Mouse (Mus musculus) right cerebral cortex, postnatal 4 days (tissue): Measurements from ENCODE around the gene Uckl1.

Experiments used
- DNase-seq: peaks from one replicate; pipeline ENCODE4 v3.0.0-alpha.2; 2022

The Uckl1 gene

DNA sequence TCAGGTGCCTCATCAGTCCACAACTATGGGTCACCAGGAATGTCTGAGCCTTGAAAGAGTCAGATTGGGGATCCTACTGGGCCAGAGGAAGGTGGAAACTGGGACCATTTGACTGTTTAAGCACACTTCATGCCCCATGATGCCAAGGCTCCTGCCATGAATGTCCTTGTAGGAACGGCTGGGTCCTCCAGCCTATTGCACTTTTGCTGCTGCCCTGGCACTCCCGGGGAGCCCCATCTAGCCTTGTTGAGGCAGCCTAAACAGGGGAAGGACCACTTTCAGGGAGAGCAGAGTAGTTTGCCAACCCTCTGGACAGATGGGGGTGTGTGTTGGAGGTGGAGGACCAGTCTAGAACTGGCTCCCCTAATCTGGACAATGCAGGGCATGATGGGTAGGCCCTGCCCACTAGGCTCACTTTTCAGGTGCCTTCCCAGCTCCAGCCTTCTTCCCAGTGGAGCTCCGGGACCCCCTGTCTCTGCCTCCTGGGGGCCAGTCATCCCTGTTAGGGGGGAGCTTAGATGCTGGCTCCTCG is at the start of gene Uckl1:
Uckl1 (minus strand) TSS at position 482 of the 532 bp plus-strand sequence.
- peak; percentile 10 for DNase-seq

DNA sequence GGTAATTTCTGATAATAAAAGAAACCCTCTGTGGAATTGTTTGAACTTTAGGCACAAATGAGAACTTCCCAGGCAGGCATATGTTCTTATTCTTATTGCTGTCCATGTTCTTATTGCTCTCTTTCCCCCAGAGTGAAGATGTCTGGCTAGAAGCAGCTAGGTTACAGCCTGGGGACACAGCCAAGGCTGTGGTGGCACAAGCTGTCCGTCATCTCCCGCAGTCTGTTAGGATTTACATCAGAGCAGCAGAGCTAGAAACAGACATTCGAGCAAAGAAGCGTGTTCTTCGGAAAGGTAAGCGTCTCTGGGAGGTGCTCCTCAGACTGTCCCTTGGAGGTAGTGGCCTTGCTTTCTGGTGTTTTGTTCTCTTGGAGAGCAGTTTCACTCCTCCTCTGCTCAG is 47.9 kb upstream of the Uckl1 start:
- no peak for DNase-seq

DNA sequence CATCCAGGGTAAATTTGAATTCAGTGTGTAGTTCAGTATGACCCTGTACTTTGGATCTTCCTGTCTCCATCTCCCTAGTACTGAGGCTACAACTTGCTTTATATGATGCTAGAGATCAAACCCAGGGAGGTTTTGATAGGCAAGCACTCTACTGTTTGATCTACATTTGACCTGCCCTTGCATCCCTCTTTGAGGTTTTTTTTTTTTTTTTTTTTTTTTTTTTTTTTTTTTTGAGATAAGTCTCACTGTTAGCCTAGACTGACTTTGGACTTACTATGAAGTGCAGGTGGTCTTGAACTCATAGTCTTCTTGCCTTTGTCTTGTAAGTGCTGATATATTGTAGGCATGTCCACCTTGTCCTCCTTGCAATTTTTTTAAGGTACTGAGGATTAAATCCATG is 43.8 kb upstream of the Uckl1 start:
- DNase-seq = no peak

- peak; percentile 18 for DNase-seq
These were observed 38.7 kb upstream of the Uckl1 start for GRCm38 (mm10) chr2:181623401-181623800.

DNA sequence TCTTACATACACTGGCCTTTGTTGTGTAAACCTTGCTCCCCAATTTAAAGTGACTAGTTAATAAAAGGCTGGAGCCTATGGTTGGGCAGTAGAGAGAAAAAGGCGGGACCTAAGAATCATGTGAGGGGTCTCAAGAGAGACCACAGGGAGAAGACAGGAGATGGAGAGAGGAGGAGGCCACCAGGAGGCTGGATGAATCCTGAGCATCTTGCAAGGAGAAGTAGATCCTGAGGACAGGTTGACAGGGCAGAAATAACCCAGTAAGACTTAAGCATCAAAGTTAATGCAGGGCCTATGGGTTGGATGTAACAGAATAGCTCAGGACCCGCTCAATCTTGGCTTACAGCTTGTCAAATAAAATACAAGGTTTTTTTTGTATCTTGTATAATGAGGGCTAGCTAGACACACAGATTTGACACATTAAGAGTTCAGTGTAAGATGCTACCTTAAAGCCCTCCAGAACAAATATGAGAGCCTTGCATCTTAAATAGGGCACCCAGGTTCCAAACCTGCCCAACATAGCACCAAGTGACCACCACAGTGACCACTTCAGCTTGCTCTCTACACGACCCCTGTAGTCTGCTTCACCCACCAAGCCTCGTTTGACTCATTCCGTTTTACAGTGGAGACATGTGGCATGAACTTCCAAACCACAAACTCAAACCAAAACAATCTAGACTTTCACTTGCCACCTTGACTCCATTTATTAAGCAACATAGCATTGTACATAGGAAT is 34.2 kb upstream of the Uckl1 start:
- no peak for DNase-seq

DNA sequence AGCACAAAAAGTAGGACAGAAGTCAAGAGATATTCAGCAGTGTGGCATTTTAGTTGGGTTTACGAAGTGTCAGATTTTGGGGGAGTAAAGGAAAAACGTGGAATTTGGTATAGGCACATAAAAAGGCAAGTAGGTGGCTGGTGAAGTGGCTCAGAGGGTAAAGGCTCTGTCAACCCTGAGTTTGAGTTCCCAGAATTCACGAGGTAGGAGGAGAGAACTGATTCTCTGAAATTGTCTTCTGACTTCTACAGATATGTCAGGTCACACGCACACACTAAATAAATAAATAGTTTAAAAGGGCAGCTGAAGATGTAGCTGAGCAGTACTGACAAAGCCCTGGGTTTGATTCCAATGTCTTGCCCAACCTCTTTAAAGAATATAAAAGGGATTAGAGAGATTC is 17.7 kb upstream of the Uckl1 start:
- no peak for DNase-seq

DNA sequence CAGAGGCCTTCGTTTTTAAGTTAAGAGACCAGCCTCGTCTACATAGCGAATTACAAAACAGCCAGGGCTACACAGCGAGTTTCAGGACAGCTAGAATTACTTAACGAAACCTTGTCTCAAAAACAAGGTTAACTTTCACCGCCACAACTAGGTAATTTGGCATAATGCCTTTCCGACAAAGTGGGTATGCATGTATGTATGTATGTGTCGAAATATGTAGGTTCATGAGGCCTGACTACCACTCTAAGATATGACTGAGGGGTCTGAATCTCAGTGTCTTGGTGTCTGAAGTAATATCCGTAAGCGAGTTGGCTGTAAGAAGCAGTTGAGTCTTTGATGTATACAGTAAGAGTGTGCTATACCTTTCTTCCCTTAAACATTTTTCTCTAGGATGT is 17.1 kb upstream of the Uckl1 start:
- no peak for DNase-seq

DNA sequence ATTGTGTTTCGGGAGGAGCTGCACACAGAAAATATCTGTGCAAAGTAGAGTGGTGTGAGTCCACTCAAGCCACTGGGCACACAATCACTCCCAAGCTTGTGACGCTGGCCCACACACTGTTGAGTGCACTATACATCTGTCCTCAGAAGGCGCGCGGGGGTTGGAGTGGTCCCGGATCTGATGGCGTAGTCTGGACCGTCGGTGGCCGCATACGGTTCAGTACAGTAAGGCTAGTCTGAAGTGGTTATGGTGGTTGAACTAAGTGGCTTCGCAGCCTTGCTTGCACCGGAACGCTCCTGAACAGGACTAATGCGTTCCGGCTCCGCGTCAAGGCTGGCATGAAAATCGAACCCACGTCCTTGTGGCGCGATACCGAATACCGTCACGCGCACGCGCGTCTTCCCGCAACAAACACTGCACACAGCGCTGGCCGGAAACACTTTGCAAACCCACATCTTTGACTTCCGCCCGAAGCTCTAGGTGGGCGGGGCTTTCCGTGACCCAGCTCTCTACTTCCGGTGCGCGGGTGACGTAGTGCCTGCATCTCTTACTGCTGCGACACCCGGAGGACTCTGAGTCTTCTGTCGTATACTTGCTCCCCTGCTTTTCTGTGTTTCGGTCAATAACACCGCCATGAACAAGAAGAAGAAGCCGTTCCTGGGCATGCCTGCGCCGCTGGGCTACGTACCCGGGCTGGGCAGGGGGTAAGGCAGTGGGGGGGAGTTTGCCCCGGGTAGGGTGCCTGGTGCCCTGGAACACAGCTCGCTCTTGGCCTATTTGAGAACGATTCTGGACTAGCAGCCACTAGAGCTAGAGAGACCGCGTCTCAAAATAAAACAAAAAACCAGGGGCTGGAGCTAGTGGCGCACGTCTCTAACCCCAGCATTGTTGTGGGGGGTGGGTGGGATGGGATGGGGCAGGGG is 16.4 kb upstream of the Uckl1 start:
- DNase-seq = peak; percentile 96

DNA sequence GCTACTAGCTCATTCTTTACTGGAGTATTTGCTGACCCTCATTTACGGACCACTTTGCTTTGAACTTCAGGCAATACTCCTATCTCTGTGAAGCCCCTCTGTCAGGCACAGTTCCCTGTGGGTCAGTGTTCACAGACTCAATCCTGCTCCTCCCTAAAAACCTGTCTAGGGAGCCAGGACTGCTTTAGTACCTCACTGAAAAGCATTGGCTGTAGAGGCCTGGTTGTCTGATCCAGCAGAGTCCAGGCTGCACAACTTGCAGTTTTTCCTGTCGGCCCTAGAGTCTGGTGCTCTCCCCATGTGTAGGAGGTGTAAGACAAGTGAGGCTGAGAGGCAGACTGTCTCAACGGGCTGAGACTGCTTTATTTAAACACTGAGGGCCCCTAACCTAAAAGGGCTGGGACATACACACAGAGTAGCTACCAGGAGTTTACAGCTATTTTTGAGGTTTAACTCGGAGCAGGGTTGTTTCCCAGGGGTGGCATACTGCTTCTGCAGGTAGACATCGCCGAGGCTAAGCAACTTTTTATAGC is 15.6 kb upstream of the Uckl1 start:
- no peak for DNase-seq

DNA sequence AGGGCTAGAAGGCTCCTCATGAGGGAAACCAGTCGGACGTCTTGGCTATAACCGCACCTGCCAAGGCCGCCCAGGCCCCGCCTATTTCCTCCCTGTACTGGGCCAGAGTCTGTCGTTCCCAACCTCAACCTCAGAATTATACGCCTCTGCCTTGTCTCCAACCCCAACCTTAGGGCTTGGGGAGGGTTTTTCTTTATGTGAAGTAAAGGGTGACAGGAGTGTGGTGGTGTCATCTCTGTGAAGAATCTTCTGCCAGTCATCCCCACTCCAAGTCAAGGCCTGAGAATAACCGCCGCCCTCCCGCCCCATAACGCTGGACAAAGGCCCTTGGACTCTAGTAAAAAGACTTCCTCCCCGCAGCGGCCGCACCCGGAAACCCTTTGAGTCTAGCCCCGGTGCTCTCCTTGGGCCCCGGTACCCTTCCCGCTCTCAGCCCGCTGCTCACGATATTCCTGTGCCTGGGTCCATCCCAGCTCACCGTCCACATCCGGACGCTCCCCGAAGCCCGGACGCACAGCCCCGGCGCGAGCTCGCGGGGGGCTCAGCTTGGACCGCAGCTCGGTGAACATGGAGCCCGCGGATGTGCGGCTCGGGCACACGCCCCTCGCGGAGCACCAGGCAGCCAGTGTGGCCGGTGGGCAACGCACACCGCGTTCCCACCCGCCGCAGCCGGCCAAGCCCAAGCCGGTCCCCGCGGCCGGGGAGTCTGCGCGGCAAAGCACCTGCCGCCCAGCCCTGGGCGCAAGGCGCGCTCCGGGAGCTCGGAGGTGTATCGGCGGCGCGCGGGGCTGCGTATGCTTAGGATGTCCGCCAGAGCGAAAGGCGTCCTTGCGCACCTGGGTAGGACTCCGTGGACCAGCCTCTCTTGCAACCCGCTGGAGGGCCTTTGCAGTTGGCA is 14.0 kb upstream of the Uckl1 start, which contains the start of gene Samd10:
Samd10 (minus strand) TSS at position 759 of the 898 bp plus-strand sequence.
- DNase-seq = peak; percentile 60

DNA sequence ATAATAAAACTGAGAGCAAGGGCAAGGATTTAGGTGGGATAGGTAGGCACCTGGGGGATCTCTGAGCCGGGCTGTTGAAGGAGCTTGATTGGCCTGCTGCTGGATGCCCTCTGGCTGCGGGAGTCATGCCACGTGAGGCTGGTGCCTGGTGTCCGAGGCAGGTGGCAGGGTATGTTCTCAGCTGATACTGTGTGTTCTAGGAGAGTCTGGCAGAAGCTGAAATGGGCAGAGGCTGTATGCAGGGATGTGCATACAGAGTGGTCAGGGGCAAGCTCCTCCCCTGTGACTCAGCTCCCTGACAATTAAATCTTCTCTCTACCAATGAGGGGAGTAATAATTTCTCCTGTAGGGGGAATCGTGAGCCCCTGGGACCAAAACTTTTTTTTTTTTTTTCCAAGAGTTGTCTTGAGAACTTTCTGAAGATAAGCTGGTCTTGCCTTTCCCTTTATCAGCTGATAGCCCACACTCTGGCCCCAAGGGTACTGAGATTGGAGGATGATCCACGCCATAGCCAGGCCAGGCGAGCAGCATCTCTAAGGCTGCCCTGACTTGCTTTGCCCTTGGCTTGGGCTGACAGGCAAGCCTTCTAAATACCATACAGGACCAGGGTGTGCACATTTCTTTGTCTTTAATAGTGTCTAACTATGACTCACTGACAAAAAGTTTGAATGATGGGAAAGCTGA is 12.8 kb upstream of the Uckl1 start:
- DNase-seq = no peak

DNA sequence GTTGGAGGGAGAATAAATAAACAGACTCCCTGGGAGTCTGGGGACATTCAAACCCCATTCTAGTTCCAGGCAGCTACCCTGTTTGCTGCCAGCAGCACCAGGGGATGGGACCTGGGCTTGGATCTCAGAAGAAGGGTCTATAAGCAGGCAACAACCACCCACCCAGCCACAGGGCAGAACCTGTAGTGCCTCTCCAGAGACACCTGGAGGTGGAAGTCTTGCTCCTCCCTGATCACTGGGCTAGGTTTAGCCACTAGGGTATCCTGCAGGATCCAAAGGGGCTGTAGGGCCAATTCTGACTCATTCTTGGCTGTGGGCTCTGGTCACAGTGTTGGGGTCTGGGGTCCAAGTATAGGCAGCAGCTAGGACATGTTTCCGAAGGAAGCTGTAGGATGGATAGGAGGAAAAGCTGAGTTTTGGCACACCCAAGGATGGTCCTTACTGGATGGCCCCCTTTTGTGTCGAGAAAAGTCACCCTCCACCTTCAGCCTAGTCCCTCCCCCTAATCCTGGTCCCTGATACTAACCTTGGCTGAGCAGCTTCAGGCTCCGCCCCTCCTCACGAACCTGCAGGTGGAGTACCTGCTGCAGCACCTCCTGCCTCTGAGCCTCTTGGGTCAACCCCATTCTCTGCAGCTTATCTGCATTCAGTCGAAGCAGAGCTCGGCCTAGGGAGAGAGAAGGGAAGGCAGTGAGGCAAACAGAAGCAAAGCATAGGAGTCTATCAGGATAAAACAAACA is 11.7 kb upstream of the Uckl1 start:
- no peak for DNase-seq

- peak; percentile 29 for DNase-seq
These were observed 10.4 kb upstream of the Uckl1 start for GRCm38 (mm10) chr2:181594946-181595696.

DNA sequence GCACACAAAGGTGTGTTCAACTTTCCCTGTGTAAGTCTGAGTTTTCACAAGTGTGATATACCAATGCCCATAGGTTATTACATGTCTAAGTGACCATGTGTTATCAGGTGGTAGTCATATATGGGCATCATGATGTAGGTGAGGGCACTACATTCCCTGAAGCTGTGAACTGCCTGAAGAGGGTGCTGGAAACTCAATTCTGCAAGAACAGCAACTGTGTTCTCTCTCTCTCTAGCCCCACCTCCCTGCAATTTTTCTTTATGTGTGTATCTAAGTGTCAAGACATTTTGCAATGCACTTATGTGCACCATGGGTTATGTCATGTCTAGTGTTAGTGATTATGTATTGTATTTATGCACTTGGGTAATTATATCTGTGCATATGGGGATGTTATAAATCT is 9.2 kb upstream of the Uckl1 start:
- DNase-seq = peak; percentile 1

- DNase-seq = peak; percentile 33
These were observed 8.3 kb upstream of the Uckl1 start for GRCm38 (mm10) chr2:181593042-181593421.

DNA sequence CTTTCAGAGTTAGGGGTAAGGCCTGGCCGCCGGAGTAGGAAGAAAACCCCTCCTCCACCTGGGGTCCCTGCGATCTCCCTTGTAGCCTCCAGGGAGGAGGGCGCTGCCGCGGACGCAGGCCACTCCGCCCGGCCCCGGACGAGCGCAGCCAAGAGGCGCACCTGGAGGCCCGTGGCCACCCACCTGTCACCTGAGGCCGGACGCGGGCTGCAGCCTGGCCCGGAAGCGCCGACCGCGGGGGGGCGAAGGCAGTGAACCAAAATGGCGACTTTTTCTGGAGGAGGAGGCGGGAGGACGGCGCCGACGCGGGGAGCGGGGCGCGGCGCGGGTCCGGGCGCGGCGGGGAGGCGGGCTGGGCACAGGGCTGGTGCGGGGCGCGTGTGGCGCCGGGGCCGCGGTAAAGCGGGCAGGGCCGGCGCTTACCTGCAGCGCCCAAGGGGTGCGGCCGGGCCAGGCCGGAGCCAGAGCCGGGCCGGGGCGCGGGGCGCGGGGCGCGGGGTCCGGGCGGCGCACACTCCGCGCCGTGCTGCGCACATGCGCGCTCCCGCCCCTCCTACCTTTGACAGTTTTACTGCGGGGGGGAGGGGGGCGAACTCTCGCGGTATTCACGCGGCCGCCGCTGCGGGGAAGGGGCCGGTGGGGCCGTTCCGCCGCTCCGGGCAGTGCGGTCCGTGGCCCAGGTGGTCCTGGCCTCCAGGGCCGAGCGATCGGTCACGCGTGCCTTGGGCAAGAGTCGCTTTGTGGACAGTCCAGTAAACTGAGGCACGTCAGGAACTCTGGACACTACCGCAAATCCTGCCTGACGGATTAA is 7.7 kb upstream of the Uckl1 start, which contains the start of gene Zfp512b:
Zfp512b (minus strand) TSS at position 573 of the 811 bp plus-strand sequence.
- peak; percentile 89 for DNase-seq

DNA sequence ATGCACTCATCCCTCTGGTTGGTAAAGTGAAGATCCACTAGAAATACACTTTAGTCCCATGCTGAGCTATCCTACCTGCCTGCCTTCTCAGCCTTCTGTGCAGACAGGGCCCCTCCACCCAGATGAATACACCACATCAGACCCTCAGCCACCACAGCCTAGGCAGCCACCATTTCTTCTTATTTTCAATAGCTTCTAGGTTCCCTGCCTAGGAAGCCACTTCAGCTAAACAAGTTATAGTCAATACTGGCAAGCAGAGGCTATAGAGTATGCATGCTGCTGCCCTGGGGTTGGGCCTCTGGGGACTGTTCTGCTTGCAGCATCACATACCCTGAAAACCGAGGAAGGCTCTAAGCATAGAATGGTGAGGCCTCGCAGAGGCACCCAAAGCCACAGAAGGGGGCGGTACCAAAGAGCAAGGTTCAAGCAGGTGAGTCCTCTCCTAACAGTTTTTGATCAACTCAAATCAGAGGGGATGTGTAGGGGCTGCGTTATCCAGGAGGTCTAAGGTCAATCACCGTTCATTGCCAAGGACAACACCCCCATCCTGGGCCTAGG is 6.9 kb upstream of the Uckl1 start, which contains the start of gene Prpf6:
Prpf6 (plus strand) TSS at position 341 of the 558 bp plus-strand sequence.
- peak; percentile 7 for DNase-seq

- peak; percentile 1 for DNase-seq
These were observed 5.8 kb upstream of the Uckl1 start for GRCm38 (mm10) chr2:181590471-181590870.

DNA sequence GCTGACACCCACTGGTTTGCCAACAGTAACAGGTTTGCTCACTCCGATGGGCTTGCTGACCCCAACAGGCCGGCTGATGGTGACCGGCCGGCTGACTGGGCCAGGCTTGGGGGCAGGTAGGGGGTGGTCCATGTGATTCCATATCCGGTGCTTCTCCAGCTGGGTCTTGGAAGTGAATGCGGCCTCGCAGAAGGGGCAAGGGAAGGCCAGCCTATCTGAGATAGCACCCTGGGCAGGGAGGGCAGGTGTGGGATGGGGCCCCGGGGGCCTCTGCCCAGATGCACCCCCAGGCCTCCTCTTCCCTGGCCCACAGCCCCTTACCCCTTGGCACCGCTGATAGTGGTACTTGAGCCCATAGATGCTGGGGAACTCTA is 5.0 kb upstream of the Uckl1 start:
- peak; percentile 2 for DNase-seq
